Mouse (Mus musculus) forebrain, embryonic 16.5 days (tissue): ENCODE results near the gene Tmem220. TPM values are rescaled to one million over a fixed set of nuclear protein-coding genes. Genes with fewer than 3 reads are reported as not detected.

ENCODE experiments used
- ATAC-seq: fragments of 200-750 bp; cut with Nextera tagmentation; 2 replicates; pipeline ENCODE4 v1.8.0; 2017; ENCODE audit warnings: mild to moderate bottlenecking, moderate library complexity
- H3K27ac ChIP-seq: fragments of 300-500 bp; sonication (generic); 2 replicates; pipeline ENCODE4 v1.5.1; 2014; ENCODE audit warnings: low read length, control low read depth
- H3K27me3 ChIP-seq: fragments of 300-500 bp; sonication (generic); replicated peaks from 2 replicates; pipeline ENCODE4 v1.6.1; 2014; ENCODE audit warnings: low read length; ENCODE audit not compliant: control insufficient read depth, insufficient read depth
- H3K36me3 ChIP-seq: fragments of 300-500 bp; sonication (generic); 2 replicates; pipeline ENCODE4 v1.6.1; 2014; ENCODE audit not compliant: control insufficient read depth, insufficient read depth
- H3K4me1 ChIP-seq: fragments of 300-500 bp; sonication (generic); replicated peaks from 2 replicates; pipeline ENCODE4 v1.6.1; 2014; ENCODE audit warnings: low read length; ENCODE audit not compliant: control insufficient read depth, insufficient read depth
- H3K4me2 ChIP-seq: fragments of 300-500 bp; sonication (generic); 2 replicates; pipeline ENCODE4 v1.6.1; 2014; ENCODE audit warnings: mild to moderate bottlenecking, low read length, control low read depth
- H3K4me3 ChIP-seq: fragments of 300-500 bp; sonication (generic); replicated peaks from 2 replicates; pipeline ENCODE4 v1.5.1; 2014; ENCODE audit warnings: mild to moderate bottlenecking, low read length, control low read depth
- H3K9ac ChIP-seq: fragments of 300-500 bp; sonication (generic); replicated peaks from 2 replicates; pipeline ENCODE4 v1.6.1; 2014; ENCODE audit warnings: low read depth, low read length, control low read depth
- H3K9me3 ChIP-seq: fragments of 300-500 bp; sonication (generic); 2 replicates; pipeline ENCODE4 v1.6.1; 2016; ENCODE audit warnings: low read length; ENCODE audit not compliant: control insufficient read depth
- WGBS: fragments of 180-500 bp; shearing (Covaris S2); extraction: QIAGEN DNeasy Blood & Tissue Kit; methylation state at CpG from one replicate; pipeline ENCODE4 v1.1.7; 2014; 5-methylcytosine and 5-hydroxymethylcytosine counted together
- polyA plus RNA-seq: library from polyadenylated mRNA; unstranded; fragments of >200 nt; fragmentation: Nextera tagmentation; extraction: Ambion mirVana; gene quantifications from 2 replicates; pipeline ENCODE4 v1.2.1, GENCODE M21; 2015

Tmem220 gene
- polyA plus RNA-seq, 1 experiment from 2014 or later = 0.43 TPM

DNA sequence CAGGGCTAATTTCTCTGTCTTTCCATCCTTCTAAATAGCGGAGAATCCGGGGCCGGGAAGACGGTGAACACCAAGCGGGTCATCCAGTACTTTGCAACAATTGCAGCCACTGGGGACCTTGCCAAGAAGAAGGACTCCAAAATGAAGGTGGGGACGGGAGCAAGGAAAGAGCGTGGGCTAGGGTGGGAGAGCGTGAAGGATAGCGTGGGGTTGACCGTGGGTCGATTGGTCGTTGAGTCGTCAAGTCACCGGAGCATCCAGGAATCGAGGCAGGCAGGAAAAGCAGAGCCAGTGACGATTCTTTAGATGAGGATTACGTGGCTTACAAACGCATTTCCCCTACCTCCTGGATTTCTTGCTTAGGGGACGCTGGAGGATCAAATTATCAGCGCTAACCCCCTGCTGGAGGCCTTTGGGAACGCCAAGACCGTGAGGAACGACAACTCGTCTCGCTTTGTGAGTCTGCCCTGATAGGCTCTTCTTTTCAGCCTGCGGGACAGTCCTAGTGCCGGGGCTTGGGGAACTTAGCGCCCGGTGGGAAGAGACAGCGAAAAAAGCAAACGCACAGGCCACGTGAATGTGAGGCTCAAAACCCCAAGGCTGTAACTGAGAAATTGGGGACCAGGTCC, 58.9 kb downstream of the Tmem220 start:
- no peaks in the 10 kb centered on the region for H3K36me3 ChIP-seq
- no peak overlapping the region for H3K9ac ChIP-seq
- ATAC-seq = no peak
- H3K9me3 ChIP-seq = no peaks in the 10 kb centered on the region
- no peak overlapping the region for H3K4me3 ChIP-seq
- peaks cover 11% of the 10 kb centered on the region; the same call in 1 of the 2 replicates for H3K27me3 ChIP-seq
- H3K27ac ChIP-seq = no peak overlapping the region
- no peak overlapping the region for H3K4me2 ChIP-seq
- 44% methylated on average over 32 of the region's 32 CpGs for WGBS
- no peaks in the 10 kb centered on the region for H3K4me1 ChIP-seq

Other genes with a start within 250 kb of the Tmem220 start
- gene Pirt, start 113.2 kb upstream of the Tmem220 start, polyA plus RNA-seq = 0.15 and 0.36 TPM in 2 replicates
- not detected in 2 replicates for gene Tmem238l, start 68.5 kb upstream of the Tmem220 start, polyA plus RNA-seq
- gene Adprm, start 27.4 kb downstream of the Tmem220 start, polyA plus RNA-seq = 33.0 and 35.4 TPM in 2 replicates
- gene Sco1, start 27.5 kb downstream of the Tmem220 start, polyA plus RNA-seq = 12.7 and 14.3 TPM in 2 replicates
- 0.09 and 0.36 TPM in 2 replicates for gene Myh3, start 53.1 kb downstream of the Tmem220 start, polyA plus RNA-seq
- gene Myh2, start 145.9 kb downstream of the Tmem220 start, polyA plus RNA-seq = 0.05 TPM in 1 of 2 replicates, not detected in the other
- not detected in 2 replicates for gene Myh1, start 174.9 kb downstream of the Tmem220 start, polyA plus RNA-seq
- 0.04 TPM in 1 of 2 replicates, not detected in the other for gene Myh4, start 212.9 kb downstream of the Tmem220 start, polyA plus RNA-seq